Mouse (Mus musculus): Measurements from ENCODE around the gene Ube2o. TPM values are rescaled to one million over a fixed set of nuclear protein-coding genes. Genes with fewer than 3 reads are reported as not detected.

Gene Ube2o
- polyA plus RNA-seq, 1 experiment from 2014 or later = 11.2 TPM

Other genes with a start within 250 kb of the Ube2o start
- gene Foxj1, start 246.0 kb downstream of the Ube2o start, polyA plus RNA-seq (2014; fragmentation: Nextera tagmentation; extraction: Ambion mirVana) = 1.2 and 1.8 TPM in 2 replicates
- gene Rnf157, start 168.4 kb downstream of the Ube2o start, polyA plus RNA-seq (2014; fragmentation: Nextera tagmentation; extraction: Ambion mirVana) = 9.1 and 14.1 TPM in 2 replicates
- 79.7 and 80.8 TPM in 2 replicates for gene Ubald2, start 147.4 kb downstream of the Ube2o start, polyA plus RNA-seq (2014; fragmentation: Nextera tagmentation; extraction: Ambion mirVana)
- 0.34 and 0.39 TPM in 2 replicates for gene Qrich2, start 115.2 kb downstream of the Ube2o start, polyA plus RNA-seq (2014; fragmentation: Nextera tagmentation; extraction: Ambion mirVana)
- gene Prpsap1, start 87.2 kb downstream of the Ube2o start, polyA plus RNA-seq (2014; fragmentation: Nextera tagmentation; extraction: Ambion mirVana) = 160 and 212 TPM in 2 replicates
- 3.0 and 3.7 TPM in 2 replicates for gene Sphk1, start 50.5 kb downstream of the Ube2o start, polyA plus RNA-seq (2014; fragmentation: Nextera tagmentation; extraction: Ambion mirVana)
- gene Aanat, start 5.0 kb upstream of the Ube2o start, polyA plus RNA-seq (2014; fragmentation: Nextera tagmentation; extraction: Ambion mirVana) = not detected in 2 replicates
- 5.4 and 7.2 TPM in 2 replicates for gene Rhbdf2, start 45.6 kb upstream of the Ube2o start, polyA plus RNA-seq (2014; fragmentation: Nextera tagmentation; extraction: Ambion mirVana)
- 1.1 and 1.4 TPM in 2 replicates for gene Prcd, start 72.1 kb upstream of the Ube2o start, polyA plus RNA-seq (2014; fragmentation: Nextera tagmentation; extraction: Ambion mirVana)
- gene Cygb, start 72.9 kb upstream of the Ube2o start, polyA plus RNA-seq (2014; fragmentation: Nextera tagmentation; extraction: Ambion mirVana) = 11.0 and 11.3 TPM in 2 replicates
- not detected in 2 replicates for gene St6galnac1, start 194.1 kb upstream of the Ube2o start, polyA plus RNA-seq (2014; fragmentation: Nextera tagmentation; extraction: Ambion mirVana)
- gene Mxra7, start 246.6 kb upstream of the Ube2o start, polyA plus RNA-seq (2014; fragmentation: Nextera tagmentation; extraction: Ambion mirVana) = 11.1 and 16.0 TPM in 2 replicates

Measured in kidney, embryonic 14.5 days (tissue).